Mouse (Mus musculus) ovary, adult 18-20 months (tissue): Measurements from ENCODE around the gene Gprc5c.

Experiments
- DNase-seq: peaks from one replicate; pipeline ENCODE4 v3.0.0; 2022; ENCODE audit warnings: low spot score, mixed read lengths

The Gprc5c gene

GRCm38 (mm10) chr11:114867361-114868235 is 16.6 kb downstream of the Gprc5c start:
- DNase-seq: no peak

- no peak for DNase-seq
Measured at GRCm38 (mm10) chr11:114868280-114868679, 17.3 kb downstream of the Gprc5c start.

GRCm38 (mm10) chr11:114869787-114870186 is 18.8 kb downstream of the Gprc5c start:
- no peak for DNase-seq

- DNase-seq: no peak
Measured at GRCm38 (mm10) chr11:114871540-114871939, 20.6 kb downstream of the Gprc5c start.

- DNase-seq: no peak
Measured at GRCm38 (mm10) chr11:114873022-114873817, 22.3 kb downstream of the Gprc5c start.

- no peak for DNase-seq
Measured at GRCm38 (mm10) chr11:114874226-114875145, 23.5 kb downstream of the Gprc5c start.

GRCm38 (mm10) chr11:114875301-114875801 is 24.4 kb downstream of the Gprc5c start:
- DNase-seq: no peak

GRCm38 (mm10) chr11:114876176-114876575 is 25.2 kb downstream of the Gprc5c start:
- DNase-seq: no peak

- no peak for DNase-seq
Measured at GRCm38 (mm10) chr11:114876621-114877020, 25.7 kb downstream of the Gprc5c start.

- no peak for DNase-seq
Measured at GRCm38 (mm10) chr11:114877145-114877544, 26.2 kb downstream of the Gprc5c start.

GRCm38 (mm10) chr11:114879666-114880065 is 28.7 kb downstream of the Gprc5c start:
- no peak for DNase-seq

- DNase-seq: no peak
Measured at GRCm38 (mm10) chr11:114880185-114880584, 29.2 kb downstream of the Gprc5c start.

GRCm38 (mm10) chr11:114880589-114880988 is 29.6 kb downstream of the Gprc5c start:
- no peak for DNase-seq

GRCm38 (mm10) chr11:114883251-114883789 is 32.4 kb downstream of the Gprc5c start:
- DNase-seq: no peak

GRCm38 (mm10) chr11:114884380-114885100 is 33.6 kb downstream of the Gprc5c start:
- no peak for DNase-seq

- no peak for DNase-seq
Measured at GRCm38 (mm10) chr11:114889991-114890518, 39.1 kb downstream of the Gprc5c start, which contains the start of gene Cd300a. Gene Cd300a, plus strand, starts transcription at chr11:114890041.

- no peak for DNase-seq
Measured at GRCm38 (mm10) chr11:114890542-114890941, 39.6 kb downstream of the Gprc5c start.

- DNase-seq: no peak
Measured at GRCm38 (mm10) chr11:114896085-114896484, 45.1 kb downstream of the Gprc5c start.

- DNase-seq: no peak
Measured at GRCm38 (mm10) chr11:114898026-114898425, 47.1 kb downstream of the Gprc5c start.

- no peak for DNase-seq
Measured at GRCm38 (mm10) chr11:114903224-114903623, 52.3 kb downstream of the Gprc5c start.
